Mouse (Mus musculus): ENCODE results near the gene Vmp1. TPM values are rescaled to one million over a fixed set of nuclear protein-coding genes. Genes with fewer than 3 reads are reported as not detected.

Vmp1 gene
- total RNA-seq, 1 experiment: 107 TPM

DNA sequence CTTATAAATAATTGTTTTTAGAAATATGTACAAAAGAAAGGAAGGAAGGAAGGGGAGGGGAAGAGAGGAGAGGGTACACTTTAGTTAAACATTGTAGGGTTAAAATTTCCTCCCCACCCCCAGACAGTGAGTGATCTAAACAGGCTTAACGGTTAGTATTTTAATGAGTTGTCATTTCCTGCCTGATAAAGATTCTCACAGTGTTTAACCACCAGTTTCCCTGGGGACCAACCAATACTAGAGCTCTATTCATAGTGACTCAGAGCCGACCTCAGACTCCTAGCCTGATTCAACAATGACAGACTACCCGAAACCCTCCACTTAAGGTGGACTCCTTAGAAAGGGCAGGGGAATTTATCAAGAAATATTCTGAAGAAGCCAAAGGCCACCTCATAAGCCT lies 90.6 kb downstream of the Vmp1 start:
- no peaks in the 10 kb centered on the region for H3K9me3 ChIP-seq (ENCODE audit: control insufficient read depth, insufficient read depth, low read depth, low read length)
- no peaks in the 10 kb centered on the region for H3K36me3 ChIP-seq (ENCODE audit: control insufficient read depth, insufficient read depth, low read length, poor library complexity, severe bottlenecking)
- no peak overlapping the region for H3K27ac ChIP-seq (ENCODE audit: insufficient read depth, low read depth, low read length, poor library complexity, severe bottlenecking)
- no peak overlapping the region for H3K4me3 ChIP-seq (ENCODE audit: insufficient read depth in 1 of 2, low read depth in 1 of 2, low read length in 2 of 2, poor library complexity in 1 of 2, severe bottlenecking in 1 of 2)
- no peak for DNase-seq (ENCODE audit: low read depth, low spot score)
- H3K4me1 ChIP-seq (ENCODE audit: control insufficient read depth in 2 of 2, insufficient read depth in 2 of 2, low read length in 2 of 2, poor library complexity in 1 of 2): peaks cover 0 to 6% of the 10 kb centered on the region in 2 experiments; a peak in 3 of 4 replicates
- TF ChIP-seq MAFK (IDR thresholded peaks at IDR 0.05; ENCODE audit: insufficient read depth, low read depth, low read length) (no peak), HCFC1 (IDR thresholded peaks at IDR 0.05; ENCODE audit: borderline replicate concordance, insufficient read depth, low read length) (no peak), CHD2 (IDR thresholded peaks at IDR 0.05; ENCODE audit: low read depth, low read length) (no peak), ZC3H11A (IDR thresholded peaks at IDR 0.05; ENCODE audit: borderline replicate concordance, low read depth, low read length) (no peak), ZNF384 (IDR thresholded peaks at IDR 0.05; ENCODE audit: low read depth, low read length) (no peak)
- in situ Hi-C loops (cut with MboI; ENCODE audit: low sequenced_read_pairs in 2 of 2, unreplicated experiment in 2 of 2): no loop called here
- no peak overlapping the region for H3K9ac ChIP-seq (ENCODE audit: insufficient read depth, low read depth, low read length, poor library complexity, severe bottlenecking)

DNA sequence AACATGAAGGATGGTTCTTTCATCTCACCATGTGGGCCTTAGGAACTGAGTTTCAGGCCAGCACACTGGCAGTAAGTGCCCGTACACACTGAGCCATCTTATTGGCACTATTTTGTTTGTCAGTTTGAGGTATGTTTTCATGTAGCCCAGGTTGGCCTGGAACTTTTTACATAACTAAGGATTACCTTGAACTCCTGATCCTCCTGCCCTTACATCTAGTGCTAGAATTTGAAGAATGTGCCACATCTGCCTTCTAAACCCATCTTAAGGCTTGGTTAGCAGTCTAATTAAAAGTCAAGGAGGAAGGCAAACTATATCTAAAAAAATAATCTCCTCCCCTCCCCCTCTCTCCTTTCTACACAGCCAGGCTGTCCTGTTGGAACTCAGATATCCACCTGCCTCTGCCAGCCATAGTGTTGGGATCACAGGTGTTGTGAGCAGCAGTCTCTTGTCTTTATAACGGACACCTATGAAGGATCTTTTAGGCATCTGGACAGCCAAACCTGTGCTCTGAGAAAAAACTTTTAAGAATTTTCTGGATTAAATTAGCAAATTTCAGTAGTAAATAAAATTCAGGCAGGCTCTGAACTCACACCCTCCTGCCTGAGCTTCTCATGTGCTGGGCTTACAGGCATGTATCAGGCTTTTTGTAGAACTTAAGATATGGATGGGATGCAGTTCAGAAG lies 91.6 kb downstream of the Vmp1 start:
- in situ Hi-C loops (cut with MboI; ENCODE audit: low sequenced_read_pairs in 2 of 2, unreplicated experiment in 2 of 2): no loop called here
- H3K9ac ChIP-seq (ENCODE audit: insufficient read depth, low read depth, low read length, poor library complexity, severe bottlenecking): no peak overlapping the region
- TF ChIP-seq ZC3H11A (IDR thresholded peaks at IDR 0.05; ENCODE audit: borderline replicate concordance, low read depth, low read length) (no peak), MAFK (IDR thresholded peaks at IDR 0.05; ENCODE audit: insufficient read depth, low read depth, low read length) (no peak), ZNF384 (IDR thresholded peaks at IDR 0.05; ENCODE audit: low read depth, low read length) (no peak), CHD2 (IDR thresholded peaks at IDR 0.05; ENCODE audit: low read depth, low read length) (no peak), HCFC1 (IDR thresholded peaks at IDR 0.05; ENCODE audit: borderline replicate concordance, insufficient read depth, low read length) (no peak)
- H3K4me1 ChIP-seq (ENCODE audit: control insufficient read depth in 2 of 2, insufficient read depth in 2 of 2, low read length in 2 of 2, poor library complexity in 1 of 2): peaks cover 4 to 8% of the 10 kb centered on the region in 2 experiments; a peak in 3 of 4 replicates
- no peak overlapping the region for H3K27ac ChIP-seq (ENCODE audit: insufficient read depth, low read depth, low read length, poor library complexity, severe bottlenecking)
- no peak for DNase-seq (ENCODE audit: low read depth, low spot score)
- no peak overlapping the region for H3K4me3 ChIP-seq (ENCODE audit: insufficient read depth in 1 of 2, low read depth in 1 of 2, low read length in 2 of 2, poor library complexity in 1 of 2, severe bottlenecking in 1 of 2)
- H3K9me3 ChIP-seq (ENCODE audit: control insufficient read depth, insufficient read depth, low read depth, low read length): no peaks in the 10 kb centered on the region
- H3K36me3 ChIP-seq (ENCODE audit: control insufficient read depth, insufficient read depth, low read length, poor library complexity, severe bottlenecking): no peaks in the 10 kb centered on the region

- Histone ChIP-seq H3K27ac (ENCODE audit: insufficient read depth, low read depth, low read length, poor library complexity, severe bottlenecking) (no peak overlapping the region), H3K4me1 (ENCODE audit: control insufficient read depth in 2 of 2, insufficient read depth in 2 of 2, low read length in 2 of 2, poor library complexity in 1 of 2) (peaks cover 4 to 8% of the 10 kb centered on the region in 2 experiments; a peak in 3 of 4 replicates), H3K9ac (ENCODE audit: insufficient read depth, low read depth, low read length, poor library complexity, severe bottlenecking) (no peak overlapping the region), H3K9me3 (ENCODE audit: control insufficient read depth, insufficient read depth, low read depth, low read length) (no peaks in the 10 kb centered on the region), H3K36me3 (ENCODE audit: control insufficient read depth, insufficient read depth, low read length, poor library complexity, severe bottlenecking) (no peaks in the 10 kb centered on the region), H3K4me3 (ENCODE audit: insufficient read depth in 1 of 2, low read depth in 1 of 2, low read length in 2 of 2, poor library complexity in 1 of 2, severe bottlenecking in 1 of 2) (no peak overlapping the region)
- DNase-seq (ENCODE audit: low read depth, low spot score): no peak
- in situ Hi-C loops (cut with MboI; ENCODE audit: low sequenced_read_pairs in 2 of 2, unreplicated experiment in 2 of 2): no loop called here
- TF ChIP-seq ZC3H11A (IDR thresholded peaks at IDR 0.05; ENCODE audit: borderline replicate concordance, low read depth, low read length) (no peak), ZNF384 (IDR thresholded peaks at IDR 0.05; ENCODE audit: low read depth, low read length) (no peak), CHD2 (IDR thresholded peaks at IDR 0.05; ENCODE audit: low read depth, low read length) (no peak), HCFC1 (IDR thresholded peaks at IDR 0.05; ENCODE audit: borderline replicate concordance, insufficient read depth, low read length) (no peak)
Observed at GRCm38 (mm10) chr11:86591301-86591845, 92.3 kb downstream of the Vmp1 start.

- no peak for TF ChIP-seq CHD2 (IDR thresholded peaks at IDR 0.05; ENCODE audit: low read depth, low read length)
- H3K4me3 ChIP-seq (ENCODE audit: insufficient read depth in 1 of 2, low read depth in 1 of 2, low read length in 2 of 2, poor library complexity in 1 of 2, severe bottlenecking in 1 of 2): no peak overlapping the region
- no peak overlapping the region for H3K9ac ChIP-seq (ENCODE audit: insufficient read depth, low read depth, low read length, poor library complexity, severe bottlenecking)
- peaks cover 4 to 8% of the 10 kb centered on the region in 2 experiments; a peak in 3 of 4 replicates for H3K4me1 ChIP-seq (ENCODE audit: control insufficient read depth in 2 of 2, insufficient read depth in 2 of 2, low read length in 2 of 2, poor library complexity in 1 of 2)
- no peak for DNase-seq (ENCODE audit: low read depth, low spot score)
- H3K9me3 ChIP-seq (ENCODE audit: control insufficient read depth, insufficient read depth, low read depth, low read length): no peaks in the 10 kb centered on the region
- no peaks in the 10 kb centered on the region for H3K36me3 ChIP-seq (ENCODE audit: control insufficient read depth, insufficient read depth, low read length, poor library complexity, severe bottlenecking)
- H3K27ac ChIP-seq (ENCODE audit: insufficient read depth, low read depth, low read length, poor library complexity, severe bottlenecking): no peak overlapping the region
- in situ Hi-C loops (cut with MboI; ENCODE audit: low sequenced_read_pairs in 2 of 2, unreplicated experiment in 2 of 2): no loop called here
Observed at GRCm38 (mm10) chr11:86590579-86590978, 93.1 kb downstream of the Vmp1 start.

All from ES-E14 (cell line).